Mouse (Mus musculus): Measurements from ENCODE around the gene Zar1. TPM values are rescaled to one million over a fixed set of nuclear protein-coding genes. Genes with fewer than 3 reads are reported as not detected.
"Not testable (repeated sequence)": the region's sequence is repeated elsewhere in the genome, so short reads cannot be mapped to it uniquely, and the experiment has no call there.

The Zar1 gene
- 0.20 TPM in 1 of 2 replicates, not detected in the other for polyA plus RNA-seq (2015; fragmentation: Nextera tagmentation; extraction: Ambion mirVana)

GRCm38 (mm10) chr5:72580970-72581332 is at the start of gene Zar1:
Gene Zar1, minus strand, starts transcription at chr5:72581254.
- not testable (repeated sequence) for H3K36me3 ChIP-seq (ENCODE audit: control insufficient read depth, insufficient read depth, low read length); H3K9me3 ChIP-seq (ENCODE audit: control insufficient read depth, low read length); ATAC-seq (ENCODE audit: low read depth); H3K27ac ChIP-seq (ENCODE audit: low read length); H3K4me1 ChIP-seq (replicated peaks; ENCODE audit: control insufficient read depth, insufficient read depth, low read length)
- H3K4me2 ChIP-seq (ENCODE audit: low read depth, low read length): peak within 1 kb of the TSS; percentile 77
- WGBS: 11% methylated on average over 8 of the region's 21 CpGs
- H3K9ac ChIP-seq (ENCODE audit: low read length): peak within 1 kb of the TSS; percentile 48; the same call in 1 of the 2 replicates
- peaks cover 13% of the 10 kb centered on the region for H3K27me3 ChIP-seq (ENCODE audit: control insufficient read depth, insufficient read depth, low read depth, low read length)
- H3K4me3 ChIP-seq (ENCODE audit: low read length): peak within 1 kb of the TSS; percentile 48

GRCm38 (mm10) chr5:72630026-72630425 is 49.0 kb upstream of the Zar1 start:
- Histone ChIP-seq H3K27me3 (ENCODE audit: control insufficient read depth, insufficient read depth, low read depth, low read length) (no peaks in the 10 kb centered on the region), H3K9me3 (ENCODE audit: control insufficient read depth, low read length) (no peaks in the 10 kb centered on the region), H3K9ac (ENCODE audit: low read length) (no peak overlapping the region), H3K27ac (ENCODE audit: low read length) (no peak overlapping the region), H3K36me3 (ENCODE audit: control insufficient read depth, insufficient read depth, low read length) (no peaks in the 10 kb centered on the region), H3K4me2 (ENCODE audit: low read depth, low read length) (no peak overlapping the region), H3K4me1 (replicated peaks; ENCODE audit: control insufficient read depth, insufficient read depth, low read length) (no peaks in the 10 kb centered on the region), H3K4me3 (ENCODE audit: low read length) (no peak overlapping the region)
- 84% methylated on average over 6 of the region's 6 CpGs for WGBS
- ATAC-seq (ENCODE audit: low read depth): no peak

- Histone ChIP-seq H3K36me3 (ENCODE audit: control insufficient read depth, insufficient read depth, low read length) (no peaks in the 10 kb centered on the region), H3K27ac (ENCODE audit: low read length) (no peak overlapping the region), H3K4me3 (ENCODE audit: low read length) (no peak overlapping the region), H3K9me3 (ENCODE audit: control insufficient read depth, low read length) (no peaks in the 10 kb centered on the region), H3K4me1 (replicated peaks; ENCODE audit: control insufficient read depth, insufficient read depth, low read length) (no peaks in the 10 kb centered on the region), H3K9ac (ENCODE audit: low read length) (no peak overlapping the region), H3K4me2 (ENCODE audit: low read depth, low read length) (no peak overlapping the region), H3K27me3 (ENCODE audit: control insufficient read depth, insufficient read depth, low read depth, low read length) (no peaks in the 10 kb centered on the region)
- no peak for ATAC-seq (ENCODE audit: low read depth)
- WGBS: 83% methylated on average over 1 of the region's 1 CpGs
Measured at GRCm38 (mm10) chr5:72621022-72621421, 40.0 kb upstream of the Zar1 start.

GRCm38 (mm10) chr5:72617413-72617812 is 36.4 kb upstream of the Zar1 start:
- WGBS: 70% methylated on average over 4 of the region's 4 CpGs
- no peak overlapping the region for H3K27ac ChIP-seq (ENCODE audit: low read length)
- H3K9me3 ChIP-seq (ENCODE audit: control insufficient read depth, low read length): no peaks in the 10 kb centered on the region
- no peak overlapping the region for H3K4me3 ChIP-seq (ENCODE audit: low read length)
- no peaks in the 10 kb centered on the region for H3K27me3 ChIP-seq (ENCODE audit: control insufficient read depth, insufficient read depth, low read depth, low read length)
- no peaks in the 10 kb centered on the region for H3K4me1 ChIP-seq (replicated peaks; ENCODE audit: control insufficient read depth, insufficient read depth, low read length)
- H3K4me2 ChIP-seq (ENCODE audit: low read depth, low read length): no peak overlapping the region
- H3K36me3 ChIP-seq (ENCODE audit: control insufficient read depth, insufficient read depth, low read length): no peaks in the 10 kb centered on the region
- no peak overlapping the region for H3K9ac ChIP-seq (ENCODE audit: low read length)
- ATAC-seq (ENCODE audit: low read depth): no peak

- Histone ChIP-seq H3K27me3 (ENCODE audit: control insufficient read depth, insufficient read depth, low read depth, low read length) (no peaks in the 10 kb centered on the region), H3K9me3 (ENCODE audit: control insufficient read depth, low read length) (no peaks in the 10 kb centered on the region), H3K4me2 (ENCODE audit: low read depth, low read length) (no peak overlapping the region), H3K4me1 (replicated peaks; ENCODE audit: control insufficient read depth, insufficient read depth, low read length) (no peaks in the 10 kb centered on the region), H3K36me3 (ENCODE audit: control insufficient read depth, insufficient read depth, low read length) (no peaks in the 10 kb centered on the region), H3K9ac (ENCODE audit: low read length) (no peak overlapping the region), H3K4me3 (ENCODE audit: low read length) (no peak overlapping the region), H3K27ac (ENCODE audit: low read length) (no peak overlapping the region)
- 72% methylated on average over 4 of the region's 4 CpGs for WGBS
- ATAC-seq (ENCODE audit: low read depth): no peak
Measured at GRCm38 (mm10) chr5:72603138-72603537, 22.1 kb upstream of the Zar1 start.

GRCm38 (mm10) chr5:72601006-72601405 is 20.0 kb upstream of the Zar1 start:
- Histone ChIP-seq H3K36me3 (ENCODE audit: control insufficient read depth, insufficient read depth, low read length) (no peaks in the 10 kb centered on the region), H3K27me3 (ENCODE audit: control insufficient read depth, insufficient read depth, low read depth, low read length) (no peaks in the 10 kb centered on the region), H3K27ac (ENCODE audit: low read length) (no peak overlapping the region), H3K4me3 (ENCODE audit: low read length) (no peak overlapping the region), H3K4me1 (replicated peaks; ENCODE audit: control insufficient read depth, insufficient read depth, low read length) (no peaks in the 10 kb centered on the region), H3K9ac (ENCODE audit: low read length) (no peak overlapping the region), H3K9me3 (ENCODE audit: control insufficient read depth, low read length) (no peaks in the 10 kb centered on the region), H3K4me2 (ENCODE audit: low read depth, low read length) (no peak overlapping the region)
- WGBS: 11% methylated on average over 5 of the region's 5 CpGs
- no peak for ATAC-seq (ENCODE audit: low read depth)

GRCm38 (mm10) chr5:72587192-72587681 is 6.2 kb upstream of the Zar1 start, which contains the start of gene Gm5868:
Gene Gm5868, minus strand, starts transcription at chr5:72587551.
- Histone ChIP-seq H3K36me3 (ENCODE audit: control insufficient read depth, insufficient read depth, low read length) (no peaks in the 10 kb centered on the region), H3K4me1 (replicated peaks; ENCODE audit: control insufficient read depth, insufficient read depth, low read length) (0 out of 2 replicates have a peak, but pooled peaks cover 3% of the 10 kb centered on the region), H3K4me3 (ENCODE audit: low read length) (peak within 1 kb of the TSS; percentile 50), H3K27ac (ENCODE audit: low read length) (no peak within 1 kb of the TSS), H3K9me3 (ENCODE audit: control insufficient read depth, low read length) (no peaks in the 10 kb centered on the region), H3K9ac (ENCODE audit: low read length) (peak within 1 kb of the TSS; percentile 47), H3K4me2 (ENCODE audit: low read depth, low read length) (peak within 1 kb of the TSS; percentile 67), H3K27me3 (ENCODE audit: control insufficient read depth, insufficient read depth, low read depth, low read length) (peaks cover 9% of the 10 kb centered on the region)
- 3% methylated on average over 30 of the region's 38 CpGs for WGBS
- peak; percentile 66 for ATAC-seq (ENCODE audit: low read depth)

GRCm38 (mm10) chr5:72586667-72587191 is 5.7 kb upstream of the Zar1 start:
- ATAC-seq (ENCODE audit: low read depth): peak; percentile 20; the same call in 1 of the 2 replicates

GRCm38 (mm10) chr5:72586122-72586521 is 5.1 kb upstream of the Zar1 start:
- not testable (repeated sequence) for H3K4me1 ChIP-seq (replicated peaks; ENCODE audit: control insufficient read depth, insufficient read depth, low read length); H3K27ac ChIP-seq (ENCODE audit: low read length); H3K9me3 ChIP-seq (ENCODE audit: control insufficient read depth, low read length); H3K9ac ChIP-seq (ENCODE audit: low read length); H3K4me3 ChIP-seq (ENCODE audit: low read length); ATAC-seq (ENCODE audit: low read depth); H3K4me2 ChIP-seq (ENCODE audit: low read depth, low read length); H3K36me3 ChIP-seq (ENCODE audit: control insufficient read depth, insufficient read depth, low read length)
- whole genome bisulfite sequencing: 37% methylated on average over 7 of the region's 7 CpGs
- peaks cover 12% of the 10 kb centered on the region for H3K27me3 ChIP-seq (ENCODE audit: control insufficient read depth, insufficient read depth, low read depth, low read length)

More at GRCm38 (mm10) chr5:72586667-72587191, 5.7 kb upstream of the Zar1 start:
- not testable (repeated sequence) for H3K36me3 ChIP-seq (ENCODE audit: control insufficient read depth, insufficient read depth, low read length); H3K4me1 ChIP-seq (replicated peaks; ENCODE audit: control insufficient read depth, insufficient read depth, low read length); H3K9me3 ChIP-seq (ENCODE audit: control insufficient read depth, low read length); H3K9ac ChIP-seq (ENCODE audit: low read length); H3K27ac ChIP-seq (ENCODE audit: low read length)
- H3K27me3 ChIP-seq (ENCODE audit: control insufficient read depth, insufficient read depth, low read depth, low read length): peaks cover 11% of the 10 kb centered on the region
- H3K4me3 ChIP-seq (ENCODE audit: low read length): peak overlapping the region; percentile 50
- 36% methylated on average over 25 of the region's 25 CpGs for WGBS
- H3K4me2 ChIP-seq (ENCODE audit: low read depth, low read length): peak overlapping the region; percentile 67

All from lung, embryonic 16.5 days (tissue).